Mouse (Mus musculus): ENCODE measurements around the gene Nek2.

Gene Nek2

DNA sequence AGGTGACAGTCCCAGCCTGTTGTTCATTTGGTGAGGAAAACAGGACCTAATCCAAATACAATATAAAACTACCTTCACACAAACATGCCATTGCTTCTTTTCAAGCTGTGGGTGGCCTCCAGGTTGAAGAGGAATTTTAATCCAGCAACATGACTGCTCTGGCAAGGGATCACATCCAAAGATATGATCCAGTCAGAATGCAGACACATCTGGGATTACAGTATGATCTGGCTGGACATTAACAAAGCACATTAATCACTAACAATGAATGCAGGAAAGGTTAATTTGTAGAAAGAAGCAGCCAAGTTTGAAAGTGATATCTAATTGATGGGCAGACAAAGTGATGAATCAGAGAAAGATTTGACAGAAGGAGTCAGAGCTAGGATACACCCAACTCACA, 36.9 kb downstream of the Nek2 start:
- DNase-seq (ENCODE audit: low spot score): no peak

GRCm38 (mm10) chr1:191859847-191860246, 38.6 kb downstream of the Nek2 start:
- no peak for DNase-seq (ENCODE audit: low spot score)

GRCm38 (mm10) chr1:191861247-191861646, 40.0 kb downstream of the Nek2 start:
- DNase-seq (ENCODE audit: low spot score): no peak

- no peak for DNase-seq (ENCODE audit: low spot score)
Observed at GRCm38 (mm10) chr1:191863833-191864550, 42.7 kb downstream of the Nek2 start.

- no peak for DNase-seq (ENCODE audit: low spot score)
Observed at GRCm38 (mm10) chr1:191864551-191865027, 43.3 kb downstream of the Nek2 start.

- no peak for DNase-seq (ENCODE audit: low spot score)
Observed at GRCm38 (mm10) chr1:191872076-191872710, 50.9 kb downstream of the Nek2 start.

- DNase-seq (ENCODE audit: low spot score): no peak
Observed at GRCm38 (mm10) chr1:191875006-191875405, 53.8 kb downstream of the Nek2 start.

DNA sequence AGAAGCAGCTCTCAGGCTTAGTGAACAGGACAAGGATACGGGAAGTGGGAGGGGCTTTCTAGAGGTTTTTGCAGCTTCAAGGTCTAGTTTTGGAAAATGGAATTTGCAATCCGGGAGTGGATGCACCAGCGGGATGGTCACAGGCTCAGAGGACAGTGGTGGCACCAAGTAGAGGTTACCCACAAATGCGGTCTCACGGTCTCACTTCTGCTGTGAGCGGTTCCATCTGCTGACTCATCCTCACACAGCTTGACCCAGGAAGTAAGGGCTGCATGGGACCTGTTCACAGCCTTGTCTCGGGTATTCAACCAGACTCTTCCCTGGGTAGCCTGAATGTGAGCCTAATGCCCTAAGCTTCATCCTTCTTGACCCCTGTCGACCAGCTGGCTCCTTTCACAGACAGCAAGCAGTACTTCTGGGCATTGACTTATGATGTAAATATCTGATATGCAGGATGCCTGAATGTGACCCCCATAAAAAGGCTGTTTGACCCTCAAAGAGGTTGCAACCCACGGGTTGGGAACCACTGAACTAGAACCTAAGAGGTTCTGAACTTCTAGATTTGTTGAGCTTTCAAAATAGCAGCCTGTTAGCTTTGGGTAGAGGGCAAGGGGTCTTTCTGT, 54.5 kb downstream of the Nek2 start:
- DNase-seq (ENCODE audit: low spot score): no peak

DNA sequence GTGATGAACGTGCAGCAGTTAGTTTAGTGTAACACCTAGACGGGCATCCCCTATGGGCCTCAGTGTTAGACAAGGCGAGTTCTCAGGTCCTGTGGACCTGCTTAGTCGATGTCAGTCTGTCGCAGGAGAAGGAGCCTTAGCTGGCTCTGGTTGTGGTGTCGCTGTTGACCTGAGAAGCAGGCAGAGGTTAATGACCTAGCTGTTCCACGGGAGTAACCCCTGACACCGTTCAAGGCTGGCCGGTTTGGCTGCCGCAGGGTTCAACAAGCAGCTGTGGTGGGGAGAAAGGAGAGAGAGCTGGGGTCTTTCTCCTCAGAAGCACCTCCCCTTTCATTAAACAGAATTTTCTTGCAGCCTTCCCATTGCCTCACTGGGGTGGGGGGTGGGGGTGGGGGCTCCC, 56.4 kb downstream of the Nek2 start:
- DNase-seq (ENCODE audit: low spot score): no peak

- DNase-seq (ENCODE audit: low spot score): no peak
Observed at GRCm38 (mm10) chr1:191878518-191878921, 57.3 kb downstream of the Nek2 start.

DNA sequence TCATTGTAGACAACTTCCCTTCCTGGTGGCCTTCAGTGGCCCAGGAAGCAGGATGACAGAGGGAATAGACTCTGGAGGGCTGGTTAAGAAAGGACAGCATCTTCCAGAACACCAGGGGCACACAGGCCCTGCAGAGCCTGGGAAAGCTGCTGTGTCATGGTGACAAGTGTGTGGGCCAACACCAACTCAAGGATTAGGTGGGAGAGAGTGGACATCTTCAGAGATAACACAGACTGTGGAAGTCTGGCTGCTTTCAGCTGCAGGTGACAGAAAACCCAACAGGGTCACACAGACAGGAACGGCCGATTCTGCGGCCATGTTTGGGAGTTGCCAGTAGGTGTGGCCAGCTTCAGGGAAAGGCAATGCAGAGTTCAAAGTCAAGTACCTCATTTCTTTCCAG, 59.0 kb downstream of the Nek2 start:
- no peak for DNase-seq (ENCODE audit: low spot score)

DNA sequence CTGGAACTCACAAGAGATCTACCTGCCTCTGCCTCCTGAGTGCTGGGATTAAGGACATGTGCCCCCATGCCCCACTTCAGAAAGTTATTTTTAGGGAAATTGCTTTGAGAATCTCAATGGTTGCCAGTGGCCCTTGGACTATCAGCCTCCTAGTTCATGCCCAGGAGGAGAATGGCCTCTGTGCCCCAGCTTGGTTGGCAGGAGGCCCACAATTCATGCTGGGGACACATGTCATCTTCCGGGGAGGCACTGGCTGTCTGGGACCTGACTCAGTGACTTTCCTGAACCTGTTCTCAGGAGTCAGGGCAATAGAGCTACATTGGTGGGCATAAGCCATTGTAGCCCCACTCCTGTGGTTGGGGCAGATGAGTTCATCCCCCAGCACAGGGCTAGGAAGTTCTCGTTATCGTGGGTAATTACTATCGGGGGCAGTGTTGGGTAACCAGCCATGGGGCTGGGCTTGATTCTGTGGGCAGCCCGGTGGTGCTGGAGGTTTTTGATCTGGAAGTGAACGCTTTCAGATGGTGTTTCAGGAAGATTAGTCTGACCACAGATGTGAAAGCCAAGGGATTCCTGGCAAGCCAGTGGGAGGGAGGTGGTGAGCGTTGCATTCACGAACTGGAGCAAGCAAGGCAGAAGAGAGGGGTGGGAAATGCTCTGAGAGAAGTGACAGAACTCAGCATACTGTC, 59.8 kb downstream of the Nek2 start:
- no peak for DNase-seq (ENCODE audit: low spot score)

- DNase-seq (ENCODE audit: low spot score): no peak
Observed at GRCm38 (mm10) chr1:191881663-191882062, 60.4 kb downstream of the Nek2 start.

Measured in layer of hippocampus, adult 11-12 months (tissue).